Mouse (Mus musculus) C2C12 (cell line): ENCODE measurements around the gene Gm43517. TPM values are rescaled to one million over a fixed set of nuclear protein-coding genes. Genes with fewer than 3 reads are reported as not detected.

ENCODE experiments used
- H3K27me3 ChIP-seq: one replicate; pipeline ENCODE4 v1.6.1; 2011; ENCODE audit not compliant: control insufficient read depth, insufficient read depth, insufficient read length
- H3K36me3 ChIP-seq: one replicate; pipeline ENCODE4 v1.6.1; 2011; ENCODE audit not compliant: control insufficient read depth, insufficient read depth
- H3K4me3 ChIP-seq: one replicate; pipeline ENCODE4 v1.5.1; 2011; ENCODE audit warnings: mild to moderate bottlenecking, control low read depth; ENCODE audit not compliant: poor library complexity, insufficient read depth, severe bottlenecking
- H3K79me2 ChIP-seq: one replicate; pipeline ENCODE4 v1.6.1; 2011; ENCODE audit not compliant: control insufficient read depth, insufficient read depth
- H3K79me3 ChIP-seq: one replicate; pipeline ENCODE4 v1.6.1; 2011; ENCODE audit warnings: low read depth, control low read depth
- H3ac ChIP-seq: one replicate; pipeline ENCODE3; 2011; ENCODE audit warnings: low read depth; ENCODE audit not compliant: control insufficient read depth, insufficient read length
- CEBPB ChIP-seq: IDR thresholded peaks from one replicate; pipeline ENCODE4 v1.6.1; 2011; ENCODE audit warnings: low read depth, mild to moderate bottlenecking, control low read depth, moderate library complexity
- CTCF ChIP-seq: IDR thresholded peaks from one replicate; pipeline ENCODE4 v1.5.1; 2011; ENCODE audit not compliant: control insufficient read depth, insufficient read depth, insufficient read length
- FOSL1 ChIP-seq: IDR thresholded peaks from one replicate; pipeline ENCODE4 v1.8.0; 2011; ENCODE audit warnings: mild to moderate bottlenecking, low read length; ENCODE audit not compliant: poor library complexity, insufficient read depth, severe bottlenecking
- MAX ChIP-seq: IDR thresholded peaks from one replicate; pipeline ENCODE4 v1.6.1; 2011; ENCODE audit warnings: mild to moderate bottlenecking, control low read depth
- MYOD1 ChIP-seq: IDR thresholded peaks from one replicate; pipeline ENCODE4 v1.6.1; 2011; ENCODE audit warnings: low read depth; ENCODE audit not compliant: control insufficient read depth, insufficient read length
- MYOG ChIP-seq: IDR thresholded peaks from one replicate; pipeline ENCODE4 v1.6.1; 2011; ENCODE audit not compliant: control insufficient read depth, insufficient read length; ENCODE audit errors: extremely low read depth
- USF1 ChIP-seq: IDR thresholded peaks from one replicate; pipeline ENCODE4 v1.6.1; 2011; ENCODE audit warnings: low read depth, mild to moderate bottlenecking, control low read depth, moderate library complexity
- polyA plus RNA-seq: library from polyadenylated mRNA; unstranded; fragments of >200 nt; fragmentation: generic; extraction: Trizol; gene quantifications from one replicate; pipeline ENCODE4 v1.2.1, GENCODE M21; 2012; ENCODE audit warnings: missing spikeins

The Gm43517 gene
- polyA plus RNA-seq, 1 experiment: not detected

GRCm38 (mm10) chr12:49401119-49401795 lies 16.3 kb downstream of the Gm43517 start:
- no peak overlapping the region for H3ac ChIP-seq
- H3K79me2 ChIP-seq: no peaks in the 10 kb centered on the region
- H3K4me3 ChIP-seq: no peak overlapping the region
- TF ChIP-seq MYOD1 (no peak), MYOG (no peak), USF1 (no peak), CEBPB (no peak), FOSL1 (no peak), MAX (no peak), CTCF (no peak)
- no peaks in the 10 kb centered on the region for H3K79me3 ChIP-seq
- no peaks in the 10 kb centered on the region for H3K36me3 ChIP-seq
- no peaks in the 10 kb centered on the region for H3K27me3 ChIP-seq

GRCm38 (mm10) chr12:49401796-49402130 lies 16.8 kb downstream of the Gm43517 start:
- Histone ChIP-seq H3K79me3 (no peaks in the 10 kb centered on the region), H3K36me3 (no peaks in the 10 kb centered on the region), H3K4me3 (no peak overlapping the region), H3ac (no peak overlapping the region), H3K79me2 (no peaks in the 10 kb centered on the region), H3K27me3 (no peaks in the 10 kb centered on the region)
- TF ChIP-seq CEBPB: no peak
- TF ChIP-seq MYOD1: no peak
- no peak for TF ChIP-seq MYOG
- no peak for TF ChIP-seq MAX
- no peak for TF ChIP-seq USF1
- no peak for TF ChIP-seq FOSL1
- no peak for TF ChIP-seq CTCF

GRCm38 (mm10) chr12:49409833-49410232 lies 24.9 kb downstream of the Gm43517 start:
- TF ChIP-seq MAX (no peak), USF1 (no peak), CEBPB (no peak), CTCF (no peak), MYOD1 (no peak), MYOG (no peak), FOSL1 (no peak)
- H3ac ChIP-seq: no peak overlapping the region
- H3K27me3 ChIP-seq: no peaks in the 10 kb centered on the region
- no peak overlapping the region for H3K4me3 ChIP-seq
- no peaks in the 10 kb centered on the region for H3K36me3 ChIP-seq
- H3K79me3 ChIP-seq: no peaks in the 10 kb centered on the region
- H3K79me2 ChIP-seq: no peaks in the 10 kb centered on the region

GRCm38 (mm10) chr12:49417963-49418362 lies 33.0 kb downstream of the Gm43517 start:
- H3K4me3 ChIP-seq: no peak overlapping the region
- H3K36me3 ChIP-seq: no peaks in the 10 kb centered on the region
- H3ac ChIP-seq: no peak overlapping the region
- no peaks in the 10 kb centered on the region for H3K27me3 ChIP-seq
- no peaks in the 10 kb centered on the region for H3K79me2 ChIP-seq
- no peaks in the 10 kb centered on the region for H3K79me3 ChIP-seq
- TF ChIP-seq USF1 (no peak), CTCF (no peak), MYOD1 (no peak), MAX (no peak), MYOG (no peak), CEBPB (no peak), FOSL1 (no peak)

Other genes starting within 250 kb of the Gm43517 start
- not detected for gene Foxg1, start 2.5 kb upstream of the Gm43517 start, polyA plus RNA-seq